Mouse (Mus musculus) cerebellum, adult 2 months (tissue): ENCODE results near the gene Gm49387.

Experiments used
- CTCF ChIP-seq: fragments of 200-500 bp; IDR thresholded peaks from 2 replicates; pipeline ENCODE4 v1.5.1; 2011; ENCODE audit warnings: low read depth, mild to moderate bottlenecking, control low read depth, low read length, moderate library complexity, borderline replicate concordance; ENCODE audit not compliant: insufficient read depth
- POLR2A ChIP-seq: fragments of 200-500 bp; IDR thresholded peaks from 2 replicates; pipeline ENCODE4 v1.6.1; 2011; ENCODE audit warnings: low read length, control low read depth, borderline replicate concordance; ENCODE audit not compliant: insufficient read depth

GRCm38 (mm10) chr14:31611986-31612385 is 28.7 kb downstream of the Gm49387 start:
- TF ChIP-seq POLR2A (no peak), CTCF (no peak)
